Mouse (Mus musculus): ENCODE measurements around the gene Krtap19-1.

DNA sequence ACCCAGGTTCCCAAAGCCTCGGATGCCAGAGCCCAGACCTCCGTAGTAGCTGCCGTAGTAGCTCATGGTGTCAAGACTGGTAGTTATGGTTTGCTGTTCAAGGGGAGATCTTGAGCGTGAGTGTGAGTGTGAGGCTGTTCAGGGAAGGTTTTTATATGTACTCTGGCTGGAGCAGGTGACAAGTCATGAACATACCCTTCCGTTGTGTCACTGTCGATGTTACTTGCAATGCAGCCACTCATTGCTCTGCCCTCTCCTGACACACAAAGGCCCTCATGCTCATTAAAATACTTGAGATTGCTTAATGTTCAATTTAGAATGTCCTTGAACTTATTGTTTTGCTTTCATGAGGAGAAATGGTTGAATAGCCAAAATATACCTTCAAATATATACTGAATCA, 27.1 kb upstream of the Krtap19-1 start, which contains the start of gene Krtap19-5:
- no peak for TF ChIP-seq CTCF (IDR thresholded peaks at IDR 0.05; ENCODE audit: borderline replicate concordance, insufficient read depth, low read depth, low read length)
- no peak for TF ChIP-seq POLR2A (IDR thresholded peaks at IDR 0.05; ENCODE audit: borderline replicate concordance, insufficient read depth, low read length)

Data from cerebellum, adult 2 months (tissue).